Mouse (Mus musculus) heart, adult 2 months (tissue): Measurements from ENCODE around the gene Lsmem1. TPM values are rescaled to one million over a fixed set of nuclear protein-coding genes. Genes with fewer than 3 reads are reported as not detected.

Source experiments
- DNase-seq, 2 experiments: peaks; one replicate each; pipeline ENCODE4 v3.0.0; 2021
- H3K27ac ChIP-seq: fragments of 200-600 bp; 2 replicates; pipeline ENCODE4 v1.8.1; 2022
- H3K27me3 ChIP-seq: fragments of 200-500 bp; 2 replicates; pipeline ENCODE4 v1.6.1; 2012; ENCODE audit warnings: mild to moderate bottlenecking, low read length, inconsistent platforms, mixed read lengths; ENCODE audit not compliant: control insufficient read depth, insufficient read depth
- H3K36me3 ChIP-seq: fragments of 200-500 bp; 2 replicates; pipeline ENCODE4 v1.6.1; 2012; ENCODE audit warnings: low read length, inconsistent platforms; ENCODE audit not compliant: control insufficient read depth, insufficient read depth
- H3K4me1 ChIP-seq: fragments of 200-500 bp; 2 replicates; pipeline ENCODE4 v1.6.1; 2011; ENCODE audit warnings: low read length; ENCODE audit not compliant: control insufficient read depth, insufficient read depth
- H3K4me3 ChIP-seq: fragments of 200-600 bp; 2 replicates; pipeline ENCODE4 v1.8.1; 2022
- H3K79me2 ChIP-seq: fragments of 200-500 bp; replicated peaks from 2 replicates; pipeline ENCODE4 v1.6.1; 2012; ENCODE audit warnings: mild to moderate bottlenecking, inconsistent platforms, low read length, moderate library complexity, mixed read lengths; ENCODE audit not compliant: control insufficient read depth, insufficient read depth
- H3K9ac ChIP-seq: fragments of 200-500 bp; 2 replicates; pipeline ENCODE4 v1.6.1; 2012; ENCODE audit warnings: low read depth, mild to moderate bottlenecking, control low read depth, inconsistent platforms, low read length, mixed read lengths
- CTCF ChIP-seq: fragments of 200-600 bp; IDR thresholded peaks from 2 replicates; pipeline ENCODE4 v1.8.1; 2022; ENCODE audit warnings: antibody characterized with exemption, mild to moderate bottlenecking, moderate library complexity
- EP300 ChIP-seq: fragments of 200-500 bp; IDR thresholded peaks from 2 replicates; pipeline ENCODE4 v1.6.1; 2011; ENCODE audit warnings: low read depth, low read length, control low read depth; ENCODE audit not compliant: insufficient read depth
- POLR2A ChIP-seq: fragments of 200-500 bp; IDR thresholded peaks from 2 replicates; pipeline ENCODE4 v1.6.1; 2011; ENCODE audit warnings: mild to moderate bottlenecking, low read depth, low read length, control low read depth; ENCODE audit not compliant: insufficient read depth
- WGBS: fragments of 180-500 bp; shearing (Covaris S2); methylation state at CpG from one replicate; pipeline ENCODE4 v1.1.7; 2018; 5-methylcytosine and 5-hydroxymethylcytosine counted together
- intact Hi-C: fragments of 180-260 bp; cut with DNase I; formaldehyde crosslinking; loops from one replicate; pipeline ENCODE4 v1.15.1; 2025
- polyA plus RNA-seq: library from polyadenylated mRNA; depleted of rRNA; stranded (reverse); fragments of >200 nt; gene quantifications from 2 replicates; pipeline ENCODE4 v1.2.3, GENCODE M21; 2012
- total RNA-seq, 2 experiments: library from RNA; stranded (reverse); gene quantifications; 2 replicates each; pipeline ENCODE4 v1.2.3; 2021

The Lsmem1 gene
- total and polyA plus RNA-seq, 3 experiments, result 22.2 to 45.4 (median 43.2) TPM

GRCm38 (mm10) chr12:40171637-40172036 lies 27.7 kb downstream of the Lsmem1 start:
- no peak overlapping the region for H3K4me3 ChIP-seq
- no peaks in the 10 kb centered on the region for H3K36me3 ChIP-seq
- 91% methylated on average over 2 of the region's 2 CpGs for WGBS
- H3K27ac ChIP-seq, result no peak overlapping the region
- no peaks in the 10 kb centered on the region for H3K27me3 ChIP-seq
- intact Hi-C loops, result no loop called here
- no peaks in the 10 kb centered on the region for H3K79me2 ChIP-seq
- TF ChIP-seq CTCF (no peak), EP300 (no peak), POLR2A (no peak)
- DNase-seq, result no peak
- H3K9ac ChIP-seq, result no peak overlapping the region
- no peaks in the 10 kb centered on the region for H3K4me1 ChIP-seq

GRCm38 (mm10) chr12:40169675-40170074 lies 29.6 kb downstream of the Lsmem1 start:
- H3K27me3 ChIP-seq, result no peaks in the 10 kb centered on the region
- H3K4me1 ChIP-seq, result no peaks in the 10 kb centered on the region
- no peak overlapping the region for H3K27ac ChIP-seq
- DNase-seq, result no peak
- H3K4me3 ChIP-seq, result no peak overlapping the region
- intact Hi-C loops, result no loop called here
- H3K79me2 ChIP-seq, result no peaks in the 10 kb centered on the region
- 100% methylated on average over 1 of the region's 1 CpGs for WGBS
- no peaks in the 10 kb centered on the region for H3K36me3 ChIP-seq
- H3K9ac ChIP-seq, result no peak overlapping the region
- TF ChIP-seq EP300 (no peak), POLR2A (no peak), CTCF (0 out of 2 replicates have a peak, but pooled peaks have one; percentile 21)

- DNase-seq, result no peak
- no peak overlapping the region for H3K9ac ChIP-seq
- 2% methylated on average over 2 of the region's 2 CpGs for WGBS
- intact Hi-C loops, result loop anchor here (1.0 kb wide), 2 partner anchors 82 to 654 kb away; no protein-coding TSS in a partner anchor
- no peaks in the 10 kb centered on the region for H3K79me2 ChIP-seq
- H3K27me3 ChIP-seq, result no peaks in the 10 kb centered on the region
- H3K27ac ChIP-seq, result no peak overlapping the region
- TF ChIP-seq EP300, result no peak
- no peak for TF ChIP-seq POLR2A
- TF ChIP-seq CTCF, result peak; percentile 84
- H3K4me3 ChIP-seq, result no peak overlapping the region
- H3K36me3 ChIP-seq, result no peaks in the 10 kb centered on the region
- H3K4me1 ChIP-seq, result no peaks in the 10 kb centered on the region
These were observed 34.7 kb downstream of the Lsmem1 start for GRCm38 (mm10) chr12:40164621-40165020.

- intact Hi-C loops, result no loop called here
- no peak for TF ChIP-seq EP300
- TF ChIP-seq POLR2A, result no peak
- no peak for TF ChIP-seq CTCF
These were observed 38.5 kb downstream of the Lsmem1 start for GRCm38 (mm10) chr12:40160777-40161176.

GRCm38 (mm10) chr12:40154188-40154587 lies 45.1 kb downstream of the Lsmem1 start:
- H3K4me3 ChIP-seq, result no peak overlapping the region
- no peaks in the 10 kb centered on the region for H3K79me2 ChIP-seq
- no peaks in the 10 kb centered on the region for H3K27me3 ChIP-seq
- H3K27ac ChIP-seq, result no peak overlapping the region
- no peak overlapping the region for H3K9ac ChIP-seq
- H3K4me1 ChIP-seq, result peaks cover 1% of the 10 kb centered on the region; the same call in 1 of the 2 replicates
- intact Hi-C loops, result no loop called here
- H3K36me3 ChIP-seq, result no peaks in the 10 kb centered on the region
- 82% methylated on average over 6 of the region's 6 CpGs for WGBS
- TF ChIP-seq EP300, result no peak
- no peak for TF ChIP-seq POLR2A
- TF ChIP-seq CTCF, result no peak
- DNase-seq, result no peak

More at GRCm38 (mm10) chr12:40160777-40161176, 38.5 kb downstream of the Lsmem1 start:
- H3K27me3 ChIP-seq, result no peaks in the 10 kb centered on the region
- H3K9ac ChIP-seq, result no peak overlapping the region
- no peaks in the 10 kb centered on the region for H3K36me3 ChIP-seq
- no peak overlapping the region for H3K27ac ChIP-seq
- H3K4me3 ChIP-seq, result no peak overlapping the region
- no peak for DNase-seq
- no peaks in the 10 kb centered on the region for H3K4me1 ChIP-seq
- 85% methylated on average over 2 of the region's 2 CpGs for WGBS
- H3K79me2 ChIP-seq, result no peaks in the 10 kb centered on the region

- intact Hi-C loops, result no loop called here
- no peak overlapping the region for H3K4me3 ChIP-seq
These were observed 46.8 kb downstream of the Lsmem1 start for GRCm38 (mm10) chr12:40152353-40153069.

More at GRCm38 (mm10) chr12:40152353-40153069, 46.8 kb downstream of the Lsmem1 start:
- H3K27me3 ChIP-seq, result no peaks in the 10 kb centered on the region
- DNase-seq, result no peak
- H3K4me1 ChIP-seq, result peaks cover 1% of the 10 kb centered on the region; the same call in 1 of the 2 replicates
- no peak overlapping the region for H3K27ac ChIP-seq
- H3K79me2 ChIP-seq, result no peaks in the 10 kb centered on the region
- 49% methylated on average over 8 of the region's 8 CpGs for WGBS
- H3K36me3 ChIP-seq, result no peaks in the 10 kb centered on the region
- TF ChIP-seq CTCF, result no peak
- TF ChIP-seq EP300, result no peak
- no peak for TF ChIP-seq POLR2A
- no peak overlapping the region for H3K9ac ChIP-seq
